Mouse (Mus musculus): ENCODE results near the gene Map3k1.

- TF ChIP-seq CTCF (conservative IDR thresholded peaks at IDR 0.05; ENCODE audit: low read length), result no peak
- no peak for TF ChIP-seq NANOG (IDR thresholded peaks at IDR 0.05; ENCODE audit: borderline replicate concordance, low read length)
- TF ChIP-seq POU5F1 (IDR thresholded peaks at IDR 0.05; ENCODE audit: borderline replicate concordance, low read length), result no peak
These were observed 17.2 kb downstream of the Map3k1 start for GRCm38 (mm10) chr13:111791596-111791995.

Measured in E14TG2a.4 (cell line).